Mouse (Mus musculus) ES-E14 (cell line): ENCODE measurements around the gene Hist1h2bc. TPM values are rescaled to one million over a fixed set of nuclear protein-coding genes. Genes with fewer than 3 reads are reported as not detected.

ENCODE experiments used
- DNase-seq: peaks from one replicate; pipeline ENCODE4 v3.0.0-alpha.2; 2013; ENCODE audit warnings: low read depth, low spot score
- H3K27ac ChIP-seq: 2 replicates; pipeline ENCODE4 v1.5.1; 2012; ENCODE audit warnings: low read depth, mild to moderate bottlenecking, low read length, moderate library complexity, mixed read lengths; ENCODE audit not compliant: poor library complexity, insufficient read depth, severe bottlenecking
- H3K36me3 ChIP-seq: 2 replicates; pipeline ENCODE4 v1.6.1; 2012; ENCODE audit warnings: mild to moderate bottlenecking, low read length, moderate library complexity, mixed read lengths; ENCODE audit not compliant: control insufficient read depth, poor library complexity, insufficient read depth, severe bottlenecking
- H3K4me1 ChIP-seq, 2 experiments: fragments of 150-350 bp in 1 of 2; sonication (generic) in 1 of 2; 2 replicates each; pipeline ENCODE4 v1.6.1; 2012; ENCODE audit warnings: low read length in 2 of 2, mild to moderate bottlenecking in 1 of 2, mixed read lengths in 1 of 2; ENCODE audit not compliant: control insufficient read depth in 2 of 2, insufficient read depth in 2 of 2, poor library complexity in 1 of 2
- H3K4me3 ChIP-seq, 2 experiments: fragments of 150-350 bp in 1 of 2; sonication (generic) in 1 of 2; 2 replicates each; pipeline ENCODE4 v1.5.1; 2012; ENCODE audit warnings: low read length in 2 of 2, low read depth in 1 of 2, mild to moderate bottlenecking in 1 of 2, mixed read lengths in 1 of 2; ENCODE audit not compliant: insufficient read depth in 1 of 2, poor library complexity in 1 of 2, severe bottlenecking in 1 of 2
- H3K9ac ChIP-seq: 2 replicates; pipeline ENCODE4 v1.6.1; 2012; ENCODE audit warnings: low read depth, mild to moderate bottlenecking, low read length, mixed read lengths; ENCODE audit not compliant: poor library complexity, insufficient read depth, severe bottlenecking
- H3K9me3 ChIP-seq: fragments of 150-350 bp; sonication (generic); 2 replicates; pipeline ENCODE4 v1.6.1; 2012; ENCODE audit warnings: low read depth, mild to moderate bottlenecking, low read length; ENCODE audit not compliant: control insufficient read depth, insufficient read depth
- CHD2 ChIP-seq: IDR thresholded peaks from 2 replicates; pipeline ENCODE4 v1.6.1; 2014; ENCODE audit warnings: mild to moderate bottlenecking, low read depth, low read length, inconsistent platforms
- HCFC1 ChIP-seq: IDR thresholded peaks from 2 replicates; pipeline ENCODE4 v1.6.1; 2012; ENCODE audit warnings: low read length, inconsistent platforms, borderline replicate concordance; ENCODE audit not compliant: insufficient read depth
- MAFK ChIP-seq: IDR thresholded peaks from 2 replicates; pipeline ENCODE4 v1.6.1; 2014; ENCODE audit warnings: mild to moderate bottlenecking, low read depth, low read length, inconsistent platforms; ENCODE audit not compliant: insufficient read depth
- ZC3H11A ChIP-seq: IDR thresholded peaks from 2 replicates; pipeline ENCODE4 v1.6.1; 2012; ENCODE audit warnings: low read depth, mild to moderate bottlenecking, inconsistent platforms, low read length, borderline replicate concordance
- ZNF384 ChIP-seq: IDR thresholded peaks from 2 replicates; pipeline ENCODE4 v1.6.1; 2012; ENCODE audit warnings: low read depth, low read length, inconsistent platforms
- in situ Hi-C, 2 experiments: fragments of 600-800 bp; cut with MboI; formaldehyde crosslinking; loops; one replicate each; pipeline ENCODE4 v1.15.1; 2025; ENCODE audit warnings: low sequenced_read_pairs in 2 of 2, inconsistent platforms in 1 of 2; ENCODE audit not compliant: unreplicated experiment in 2 of 2
- total RNA-seq: library from RNA; depleted of rRNA; stranded (reverse); fragments of 300-350 nt; gene quantifications from 2 replicates; pipeline ENCODE4 v1.2.3, GENCODE M21; 2012

The Hist1h2bc gene
- total RNA-seq, 1 experiment = 545 TPM

- Histone ChIP-seq H3K9ac (peak overlapping the region; percentile 18; the same call in 1 of the 2 replicates), H3K4me3 (0 out of 4 replicates have a peak overlapping the region, but pooled peaks of 1 of the 2 experiments have one; percentile 4), H3K4me1 (peaks cover 0 to 6% of the 10 kb centered on the region in 2 experiments; a peak in 1 of 4 replicates), H3K27ac (no peak overlapping the region), H3K36me3 (no peaks in the 10 kb centered on the region), H3K9me3 (no peaks in the 10 kb centered on the region; the same call in 1 of the 2 replicates)
- in situ Hi-C loops = loop anchor here in 1 of 2 experiments (25.0 kb wide), 1 partner anchor 1659 kb away; the partner anchor contains the start of genes Hist1h2ag, Hist1h2ah, Hist1h2bj and Hist1h2bk
- TF ChIP-seq CHD2 (no peak), ZNF384 (no peak), ZC3H11A (no peak), HCFC1 (no peak), MAFK (no peak)
- no peak for DNase-seq
Measured at GRCm38 (mm10) chr13:23696061-23696474, 12.1 kb downstream of the Hist1h2bc start.

DNA sequence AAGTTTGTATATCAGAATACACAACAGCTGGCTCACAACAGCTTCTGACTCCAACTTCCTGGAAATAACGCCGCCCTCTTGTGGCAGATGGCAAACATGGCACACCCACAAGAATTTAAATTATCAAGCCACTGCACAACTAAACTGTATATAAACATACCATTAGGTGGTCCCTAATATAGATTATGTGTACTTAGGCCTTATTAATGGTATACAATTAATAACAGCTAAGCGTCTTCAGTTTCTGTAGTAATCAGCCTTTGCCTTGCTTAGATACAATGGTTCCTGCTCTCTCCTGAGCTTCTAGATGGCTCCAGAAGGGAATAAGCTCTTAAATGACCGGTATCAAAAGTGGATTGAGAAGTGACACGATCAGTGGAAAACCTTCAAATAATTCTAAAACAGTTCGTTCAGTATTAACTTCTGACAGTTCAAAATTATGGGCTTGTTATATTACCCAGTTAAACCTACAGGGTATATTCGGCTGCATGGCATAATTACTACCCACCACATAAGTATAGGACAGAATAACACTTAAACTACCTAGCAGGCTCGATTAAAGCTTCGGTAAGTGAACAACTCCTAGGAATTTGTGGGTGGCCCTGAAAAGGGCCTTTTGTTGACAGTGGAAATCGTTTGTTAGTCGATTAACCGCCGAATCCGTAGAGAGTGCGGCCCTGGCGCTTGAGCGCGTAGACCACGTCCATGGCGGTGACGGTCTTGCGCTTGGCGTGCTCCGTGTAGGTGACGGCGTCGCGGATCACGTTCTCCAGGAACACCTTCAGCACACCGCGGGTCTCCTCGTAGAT lies 13.7 kb downstream of the Hist1h2bc start:
- peak overlapping the region; percentile 44; the same call in 1 of the 2 replicates for H3K27ac ChIP-seq
- TF ChIP-seq ZC3H11A (0 out of 2 replicates have a peak, but pooled peaks have one; percentile 11), HCFC1 (no peak; the same call in 1 of the 2 replicates)
- H3K9ac ChIP-seq = peak overlapping the region; percentile 61; the same call in 1 of the 2 replicates
- peak; percentile 65 for DNase-seq
- H3K36me3 ChIP-seq = no peaks in the 10 kb centered on the region
- H3K4me1 ChIP-seq = peaks cover 0 to 6% of the 10 kb centered on the region in 2 experiments; a peak in 1 of 4 replicates
- H3K9me3 ChIP-seq = no peaks in the 10 kb centered on the region; the same call in 1 of the 2 replicates
- in situ Hi-C loops = loop anchor here in 1 of 2 experiments (25.0 kb wide), 1 partner anchor 1660 kb away; the partner anchor contains the start of genes Hist1h2ag, Hist1h2ah, Hist1h2bj and Hist1h2bk
- H3K4me3 ChIP-seq = peak overlapping the region; percentile 49 to 61

- in situ Hi-C loops = loop anchor here in 1 of 2 experiments (25.0 kb wide), 1 partner anchor 1661 kb away; the partner anchor contains the start of genes Hist1h2ag, Hist1h2ah, Hist1h2bj and Hist1h2bk
- peak within 1 kb of the TSS; percentile 44; the same call in 1 of the 2 replicates for H3K27ac ChIP-seq
- H3K4me1 ChIP-seq = peaks cover 0 to 6% of the 10 kb centered on the region in 2 experiments; a peak in 1 of 4 replicates
- H3K9ac ChIP-seq = peak within 1 kb of the TSS; percentile 61
- H3K36me3 ChIP-seq = no peaks in the 10 kb centered on the region
- peak; percentile 99 for DNase-seq
- H3K4me3 ChIP-seq = peak within 1 kb of the TSS; percentile 49 to 61
- TF ChIP-seq ZC3H11A (no peak), CHD2 (no peak), ZNF384 (no peak), HCFC1 (peak; percentile 37; the same call in 1 of the 2 replicates)
- H3K9me3 ChIP-seq = no peaks in the 10 kb centered on the region
Measured at GRCm38 (mm10) chr13:23698300-23698693, 14.3 kb downstream of the Hist1h2bc start, which contains the start of gene Hist1h4c. Gene Hist1h4c, minus strand, starts transcription at chr13:23698454.

DNA sequence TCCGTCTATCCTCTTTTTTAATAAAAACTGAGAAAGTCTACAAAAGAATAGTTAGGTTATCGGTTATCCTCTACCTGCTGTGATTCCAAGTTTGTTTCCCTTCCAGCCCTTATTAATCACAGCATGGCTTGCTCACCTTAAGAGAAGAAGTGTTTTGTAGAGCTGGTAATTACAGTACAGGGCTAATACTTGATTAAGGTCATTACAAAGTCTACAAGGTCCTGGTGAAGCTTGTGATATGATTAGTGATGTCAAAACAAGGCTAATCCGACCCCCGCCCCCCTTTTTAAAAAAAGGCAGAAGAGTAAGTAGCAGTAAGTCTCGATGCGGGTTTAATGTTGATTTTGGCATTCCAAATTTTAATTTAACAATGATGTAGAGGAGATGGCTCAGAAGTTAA lies 15.0 kb downstream of the Hist1h2bc start:
- no peak overlapping the region for H3K4me3 ChIP-seq
- in situ Hi-C loops = loop anchor here in 1 of 2 experiments (25.0 kb wide), 1 partner anchor 1662 kb away; the partner anchor contains the start of genes Hist1h2ag, Hist1h2ah, Hist1h2bj and Hist1h2bk
- TF ChIP-seq CHD2 (no peak), ZC3H11A (no peak), MAFK (no peak), HCFC1 (no peak), ZNF384 (no peak)
- H3K36me3 ChIP-seq = no peaks in the 10 kb centered on the region
- no peak for DNase-seq
- H3K9ac ChIP-seq = no peak overlapping the region; the same call in 1 of the 2 replicates
- H3K4me1 ChIP-seq = peaks cover 0 to 6% of the 10 kb centered on the region in 2 experiments; a peak in 1 of 4 replicates
- H3K9me3 ChIP-seq = no peaks in the 10 kb centered on the region
- no peak overlapping the region; the same call in 1 of the 2 replicates for H3K27ac ChIP-seq
